Mouse (Mus musculus): ENCODE measurements around the gene Ltbr.

The Ltbr gene

GRCm38 (mm10) chr6:125313546-125314230, at the start of gene Ltbr:
Ltbr (minus strand) TSS chr6:125313885.
- peak; percentile 69 for DNase-seq (ENCODE audit: low spot score)

- DNase-seq (ENCODE audit: low spot score), result no peak
Observed at GRCm38 (mm10) chr6:125363021-125363420, 49.3 kb upstream of the Ltbr start.

GRCm38 (mm10) chr6:125361467-125362291, 48.0 kb upstream of the Ltbr start:
- DNase-seq (ENCODE audit: low spot score), result no peak

DNA sequence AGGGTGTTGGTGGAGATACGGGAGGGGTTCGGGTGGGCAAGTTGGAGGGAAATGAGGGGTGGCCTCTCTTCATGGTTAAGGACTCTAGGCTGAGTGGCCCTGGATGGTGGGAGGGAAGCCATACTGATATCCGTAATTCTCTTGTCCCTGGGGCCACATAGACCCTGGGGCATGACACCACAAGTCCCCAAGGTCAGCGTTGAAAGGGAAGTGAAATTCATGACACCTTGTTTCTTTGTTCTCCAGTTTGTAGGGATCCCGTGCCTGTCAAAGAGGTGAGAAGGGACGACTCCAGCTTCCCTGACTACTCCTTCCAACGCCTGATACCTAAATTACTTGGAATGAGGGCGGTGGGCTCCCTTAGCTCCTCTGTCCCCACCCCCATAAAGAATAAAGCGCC, 47.2 kb upstream of the Ltbr start:
- no peak for DNase-seq (ENCODE audit: low spot score)

DNA sequence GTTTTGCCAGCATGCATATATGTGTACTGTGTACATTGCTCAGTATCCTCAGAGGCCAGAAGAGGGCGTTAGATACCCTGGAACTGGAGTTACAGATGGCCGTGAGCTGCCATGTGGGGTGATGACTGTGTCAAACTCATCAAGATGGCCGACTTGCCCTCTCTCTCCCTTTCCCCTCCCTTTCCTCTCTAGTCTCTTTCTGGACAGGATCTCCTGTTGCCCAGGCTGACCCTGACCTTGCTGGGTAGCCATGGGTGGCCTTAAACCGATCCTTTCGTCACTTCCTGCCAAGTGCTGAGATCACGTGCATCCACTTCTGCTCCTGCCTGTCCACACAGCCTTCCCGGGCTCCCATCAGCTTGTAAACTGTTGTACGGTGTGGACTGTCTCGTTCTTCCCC, 46.3 kb upstream of the Ltbr start:
- no peak for DNase-seq (ENCODE audit: low spot score)

DNA sequence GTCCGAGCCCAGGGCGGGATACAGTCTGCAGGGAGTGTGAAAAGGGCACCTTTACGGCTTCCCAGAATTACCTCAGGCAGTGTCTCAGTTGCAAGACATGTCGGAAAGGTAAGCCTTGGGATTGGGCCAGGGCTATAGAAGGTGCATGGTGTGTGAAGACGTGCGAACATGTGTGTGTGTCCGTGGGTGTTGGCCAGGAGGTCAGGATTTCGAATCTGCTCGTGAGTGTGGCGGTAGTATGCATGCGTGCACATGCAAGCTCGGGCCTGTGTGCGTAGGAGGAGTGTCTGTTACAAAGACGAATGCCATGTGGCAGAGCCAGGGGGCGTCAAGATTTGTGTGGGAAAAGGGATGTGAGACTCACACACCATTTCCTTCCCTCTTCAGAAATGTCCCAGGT, 43.6 kb upstream of the Ltbr start:
- DNase-seq (ENCODE audit: low spot score), result no peak

DNA sequence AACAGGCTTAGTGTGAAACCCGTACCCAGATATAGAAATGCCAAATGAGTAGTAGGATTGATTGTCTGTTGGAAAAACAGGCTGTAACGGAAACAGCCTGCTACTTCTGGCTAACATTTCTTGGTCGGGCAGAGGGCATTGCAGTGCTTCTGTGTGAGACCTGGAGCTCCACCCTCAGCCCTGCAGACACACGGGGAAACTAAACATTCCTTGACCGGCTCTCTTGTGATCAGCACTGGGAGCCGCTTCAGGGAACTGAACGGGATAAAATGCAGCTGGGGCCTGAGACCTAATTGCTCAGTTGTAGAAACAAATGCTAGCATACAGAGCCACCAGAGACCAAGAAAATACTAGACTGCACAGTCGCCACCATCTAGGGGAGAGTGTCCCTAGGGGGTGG, 42.6 kb upstream of the Ltbr start:
- no peak for DNase-seq (ENCODE audit: low spot score)

DNA sequence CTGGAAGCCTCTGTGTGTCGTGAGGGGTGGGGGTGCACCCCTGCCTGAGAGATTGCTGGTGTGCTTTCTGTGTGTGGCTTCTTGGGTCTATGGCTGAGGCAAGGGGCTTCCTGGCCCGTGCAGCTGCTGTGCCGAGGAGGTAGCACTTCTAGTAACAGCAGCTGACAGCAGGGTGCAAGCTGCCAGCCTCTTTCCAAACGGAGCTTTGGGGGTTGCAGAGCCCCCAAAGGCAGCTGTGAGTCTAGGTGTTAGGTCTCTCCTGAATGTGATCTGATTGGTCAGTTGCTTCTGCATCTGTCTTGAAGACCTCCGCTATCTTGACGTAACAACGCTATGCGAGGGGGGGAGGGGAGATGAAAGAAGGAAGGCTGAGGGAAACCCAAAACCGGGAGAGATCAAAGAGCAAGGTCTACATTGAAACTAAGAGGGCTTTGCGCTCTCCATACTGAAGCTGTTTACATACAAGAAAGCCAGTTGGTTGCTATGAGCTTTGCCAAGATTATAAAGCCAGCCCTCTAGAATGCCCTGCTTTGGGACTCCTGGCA, 41.6 kb upstream of the Ltbr start:
- no peak for DNase-seq (ENCODE audit: low spot score)

DNA sequence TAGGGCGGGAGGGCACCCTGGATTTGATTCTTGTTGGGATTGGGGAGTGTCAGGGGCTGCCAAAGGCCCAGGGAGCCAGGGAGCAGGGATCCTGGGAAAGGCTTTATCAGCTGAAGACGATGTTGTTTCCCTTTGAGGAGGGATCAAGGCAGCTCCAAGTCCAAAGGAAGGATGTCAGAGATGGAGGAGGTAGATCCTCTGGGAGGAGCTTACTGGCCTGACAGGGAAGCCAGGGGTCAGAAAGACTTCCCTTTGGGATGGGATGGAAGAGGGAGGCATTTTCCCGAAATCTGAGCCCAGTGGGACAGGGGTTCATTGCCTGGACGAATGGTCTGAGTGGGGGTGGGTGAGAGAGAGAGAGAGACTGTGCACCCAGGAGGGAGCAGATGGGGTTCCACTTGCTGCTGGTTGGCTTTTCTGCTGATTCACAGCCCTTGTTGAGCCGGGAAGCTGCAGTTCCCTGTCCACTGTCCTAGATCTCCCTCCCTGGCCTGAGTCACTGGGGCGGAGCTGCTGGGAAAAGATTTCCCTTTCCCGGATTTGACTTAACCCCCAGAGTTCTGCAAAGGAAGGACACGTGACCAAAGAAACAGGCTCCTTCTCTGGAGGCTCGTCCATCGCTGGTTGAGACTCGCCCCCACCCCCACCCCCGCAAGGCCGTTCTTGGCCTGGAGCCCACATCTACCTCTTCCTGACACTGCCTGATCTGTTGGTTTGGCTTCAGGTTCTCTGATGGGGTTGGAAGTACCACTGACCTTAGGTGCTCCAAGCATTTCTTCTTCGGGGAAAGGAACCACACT, 40.9 kb upstream of the Ltbr start:
- no peak for DNase-seq (ENCODE audit: low spot score)

GRCm38 (mm10) chr6:125353655-125354054, 40.0 kb upstream of the Ltbr start:
- DNase-seq (ENCODE audit: low spot score), result no peak

- no peak for DNase-seq (ENCODE audit: low spot score)
Observed at GRCm38 (mm10) chr6:125353221-125353620, 39.5 kb upstream of the Ltbr start.

GRCm38 (mm10) chr6:125352811-125353210, 39.1 kb upstream of the Ltbr start:
- no peak for DNase-seq (ENCODE audit: low spot score)

GRCm38 (mm10) chr6:125352046-125352384, 38.3 kb upstream of the Ltbr start:
- DNase-seq (ENCODE audit: low spot score), result no peak

DNA sequence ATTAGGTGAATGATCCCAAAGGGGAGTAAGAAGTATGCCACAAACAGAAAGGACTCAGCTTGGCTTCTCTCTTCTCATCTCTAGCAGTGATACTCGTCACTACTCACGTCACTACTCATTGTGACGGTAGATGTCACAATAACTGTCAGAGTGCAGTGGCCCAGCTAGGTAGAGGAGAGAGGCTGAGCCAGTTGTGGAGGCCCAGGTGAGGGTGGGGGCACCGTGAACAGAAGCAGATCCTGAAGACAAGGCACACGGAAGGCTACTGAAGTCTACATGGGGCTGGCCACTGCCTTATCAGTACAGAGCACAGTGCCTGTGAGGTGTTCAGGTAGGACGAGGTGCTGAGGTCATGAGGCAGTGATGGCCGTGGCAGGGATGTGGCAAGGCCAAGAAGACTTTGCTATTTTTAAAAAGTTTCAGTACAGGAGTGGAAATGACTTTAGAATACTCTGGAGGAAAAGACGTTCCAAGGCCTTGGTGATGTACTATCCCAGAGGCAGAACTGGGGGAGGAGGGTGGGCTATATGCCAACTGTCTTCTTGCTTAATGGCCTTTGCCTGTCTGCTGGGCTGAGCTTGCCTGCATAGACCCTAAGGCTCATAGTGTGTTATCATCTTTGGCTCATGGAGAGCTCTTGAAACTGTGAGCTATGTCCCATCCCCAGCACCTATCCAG, 37.8 kb upstream of the Ltbr start:
- DNase-seq (ENCODE audit: low spot score), result no peak

DNA sequence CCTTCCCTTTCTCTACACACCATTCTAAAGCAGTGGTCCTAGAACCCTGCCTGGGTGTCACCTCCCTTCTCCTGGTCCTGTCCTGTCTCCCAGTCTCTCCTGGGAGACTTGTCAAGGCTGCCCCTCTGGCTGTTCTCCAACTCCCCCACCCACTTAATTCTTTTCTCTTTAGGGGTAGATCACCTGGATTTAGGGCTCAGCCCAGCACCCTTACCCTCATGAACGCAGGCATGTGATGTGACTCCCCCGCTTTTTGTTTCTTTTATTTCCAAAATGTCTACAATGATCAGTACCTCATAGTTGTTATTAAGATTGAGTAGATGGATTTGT, 37.3 kb upstream of the Ltbr start:
- DNase-seq (ENCODE audit: low spot score), result no peak

GRCm38 (mm10) chr6:125350231-125350994, 36.7 kb upstream of the Ltbr start:
- no peak for DNase-seq (ENCODE audit: low spot score)

GRCm38 (mm10) chr6:125349575-125350230, 36.0 kb upstream of the Ltbr start:
- DNase-seq (ENCODE audit: low spot score), result no peak

- no peak for DNase-seq (ENCODE audit: low spot score)
Observed at GRCm38 (mm10) chr6:125348721-125349574, 35.3 kb upstream of the Ltbr start, which contains the start of gene Tnfrsf1a. Tnfrsf1a (plus strand) TSS chr6:125349362.

GRCm38 (mm10) chr6:125346029-125346428, 32.3 kb upstream of the Ltbr start:
- no peak for DNase-seq (ENCODE audit: low spot score)

GRCm38 (mm10) chr6:125345625-125346024, 31.9 kb upstream of the Ltbr start:
- DNase-seq (ENCODE audit: low spot score), result no peak

Measured in ovary, postnatal 10 days (tissue).